Mouse (Mus musculus) ES-Bruce4 (cell line): ENCODE measurements at regions not wholly inside any gene's neighbourhood (a gene's known extent, or its start where the extent isn't known, plus 50 kb on each side); places are given as distances from the start of the nearest gene placed in this dataset.

ENCODE experiments used
- H3K27ac ChIP-seq: 2 replicates; pipeline ENCODE4 v1.5.1; 2012; ENCODE audit warnings: low read length, inconsistent platforms; ENCODE audit not compliant: insufficient read depth
- H3K27me3 ChIP-seq: 2 replicates; pipeline ENCODE4 v1.6.1; 2012; ENCODE audit warnings: mild to moderate bottlenecking, low read length, inconsistent platforms; ENCODE audit not compliant: control insufficient read depth, poor library complexity, insufficient read depth, severe bottlenecking
- H3K36me3 ChIP-seq: 2 replicates; pipeline ENCODE4 v1.6.1; 2012; ENCODE audit warnings: inconsistent platforms, mild to moderate bottlenecking, low read length, moderate library complexity; ENCODE audit not compliant: control insufficient read depth, poor library complexity, insufficient read depth, severe bottlenecking
- H3K4me1 ChIP-seq: one replicate; pipeline ENCODE4 v1.8.1; 2011; ENCODE audit warnings: low read length; ENCODE audit not compliant: control insufficient read depth, insufficient read depth
- H3K4me3 ChIP-seq: 2 replicates; pipeline ENCODE4 v1.5.1; 2011; ENCODE audit warnings: low read depth, mild to moderate bottlenecking, low read length
- H3K9ac ChIP-seq: 2 replicates; pipeline ENCODE4 v1.6.1; 2012; ENCODE audit warnings: low read depth, mild to moderate bottlenecking, inconsistent platforms; ENCODE audit not compliant: poor library complexity, severe bottlenecking
- H3K9me3 ChIP-seq: replicated peaks from 2 replicates; pipeline ENCODE4 v1.6.1; 2012; ENCODE audit warnings: mild to moderate bottlenecking, low read length, inconsistent platforms; ENCODE audit not compliant: control insufficient read depth, poor library complexity, insufficient read depth, severe bottlenecking
- CTCF ChIP-seq: IDR thresholded peaks from one replicate; pipeline ENCODE4 v1.8.1; 2011; ENCODE audit warnings: low read depth, low read length
- EP300 ChIP-seq: IDR thresholded peaks from 2 replicates; pipeline ENCODE4 v1.6.1; 2011; ENCODE audit warnings: low read depth, low read length; ENCODE audit not compliant: insufficient read depth
- POLR2A ChIP-seq: IDR thresholded peaks from one replicate; pipeline ENCODE4 v1.8.1; 2011; ENCODE audit warnings: low read length; ENCODE audit not compliant: insufficient read depth

GRCm38 (mm10) chr17:4201300-4201699, 505.2 kb upstream of the Nox3 start:
- Histone ChIP-seq H3K9me3 (no peaks in the 10 kb centered on the region), H3K27ac (no peak overlapping the region), H3K4me3 (no peak overlapping the region), H3K4me1 (peaks cover 3% of the 10 kb centered on the region), H3K9ac (no peak overlapping the region), H3K27me3 (no peaks in the 10 kb centered on the region), H3K36me3 (no peaks in the 10 kb centered on the region)
- TF ChIP-seq EP300, result no peak
- no peak for TF ChIP-seq POLR2A
- TF ChIP-seq CTCF, result no peak

DNA sequence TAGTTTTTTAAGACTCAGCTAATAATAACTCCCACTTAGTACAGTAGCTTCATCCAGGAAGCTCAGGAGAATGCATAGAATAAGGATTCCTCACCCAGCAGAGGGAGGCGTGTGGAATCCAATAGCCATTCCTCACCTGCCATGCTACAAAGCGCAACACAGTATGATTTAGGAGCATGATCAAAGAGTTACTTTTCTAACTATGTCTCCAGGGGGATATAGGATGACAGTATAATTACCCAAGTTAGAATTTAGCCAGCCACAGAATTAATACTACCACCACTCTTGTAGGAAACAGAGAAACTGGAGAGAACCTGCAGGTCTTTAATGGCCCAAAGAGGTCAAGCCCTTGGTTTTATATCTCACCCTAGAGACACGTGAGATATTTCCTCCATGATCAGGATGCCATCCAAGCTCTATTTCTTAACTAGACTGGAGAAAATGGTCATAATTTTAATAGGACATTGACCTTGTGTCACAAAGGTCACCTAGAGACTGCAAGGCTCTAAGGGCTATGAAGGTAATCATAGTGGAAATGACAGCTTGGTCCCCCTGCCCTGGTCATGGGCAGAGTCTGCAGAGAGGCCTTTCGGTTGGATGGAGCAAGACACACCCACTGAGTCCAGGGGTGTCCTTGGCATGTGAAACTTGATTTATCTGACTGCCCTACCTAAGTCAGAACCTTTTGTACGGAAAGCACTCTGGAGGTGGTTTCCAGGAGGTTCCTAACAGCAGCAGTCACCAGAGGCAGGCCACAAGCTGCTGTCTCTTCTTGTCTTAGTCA, 512.3 kb upstream of the Nox3 start:
- TF ChIP-seq EP300 (no peak), POLR2A (no peak), CTCF (no peak)
- Histone ChIP-seq H3K27me3 (no peaks in the 10 kb centered on the region), H3K9me3 (no peaks in the 10 kb centered on the region), H3K4me1 (no peaks in the 10 kb centered on the region), H3K9ac (no peak overlapping the region), H3K4me3 (no peak overlapping the region), H3K27ac (no peak overlapping the region), H3K36me3 (no peaks in the 10 kb centered on the region)

DNA sequence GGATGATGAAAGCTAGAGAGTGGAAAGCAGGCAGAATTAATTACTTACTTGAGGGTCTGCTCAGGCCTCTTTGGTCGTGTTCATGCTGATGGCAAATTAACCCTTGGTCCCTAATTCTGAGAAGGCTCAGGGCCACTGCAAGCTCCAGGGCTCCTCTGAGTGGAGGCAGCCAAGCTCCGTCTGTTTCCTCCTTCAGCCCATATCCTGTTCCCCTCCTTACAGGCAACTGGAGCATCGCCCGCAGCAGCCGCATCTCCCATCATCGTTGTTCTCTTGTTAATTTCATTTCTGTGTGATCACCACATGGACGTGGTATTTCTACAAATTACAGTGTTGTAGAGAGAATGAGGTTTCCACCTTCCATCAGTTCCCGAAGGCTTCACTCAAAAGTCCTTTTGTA, 513.6 kb upstream of the Nox3 start:
- Histone ChIP-seq H3K27ac (no peak overlapping the region), H3K36me3 (no peaks in the 10 kb centered on the region), H3K27me3 (no peaks in the 10 kb centered on the region), H3K4me3 (no peak overlapping the region), H3K9me3 (no peaks in the 10 kb centered on the region), H3K4me1 (no peaks in the 10 kb centered on the region), H3K9ac (no peak overlapping the region)
- TF ChIP-seq POLR2A (no peak), CTCF (no peak), EP300 (no peak)

GRCm38 (mm10) chr17:4212586-4212985, 516.5 kb upstream of the Nox3 start:
- no peak for TF ChIP-seq POLR2A
- no peak for TF ChIP-seq CTCF
- TF ChIP-seq EP300, result no peak
- no peaks in the 10 kb centered on the region for H3K9me3 ChIP-seq
- no peaks in the 10 kb centered on the region for H3K36me3 ChIP-seq
- H3K27me3 ChIP-seq, result no peaks in the 10 kb centered on the region
- no peak overlapping the region for H3K4me3 ChIP-seq
- no peaks in the 10 kb centered on the region for H3K4me1 ChIP-seq
- H3K9ac ChIP-seq, result no peak overlapping the region
- no peak overlapping the region for H3K27ac ChIP-seq

- Histone ChIP-seq H3K9ac (no peak overlapping the region), H3K27ac (no peak overlapping the region), H3K27me3 (no peaks in the 10 kb centered on the region), H3K9me3 (no peaks in the 10 kb centered on the region), H3K4me3 (no peak overlapping the region), H3K4me1 (no peaks in the 10 kb centered on the region), H3K36me3 (no peaks in the 10 kb centered on the region)
- no peak for TF ChIP-seq EP300
- TF ChIP-seq CTCF, result no peak
- no peak for TF ChIP-seq POLR2A
These were observed 518.9 kb upstream of the Nox3 start for GRCm38 (mm10) chr17:4214970-4215369.

DNA sequence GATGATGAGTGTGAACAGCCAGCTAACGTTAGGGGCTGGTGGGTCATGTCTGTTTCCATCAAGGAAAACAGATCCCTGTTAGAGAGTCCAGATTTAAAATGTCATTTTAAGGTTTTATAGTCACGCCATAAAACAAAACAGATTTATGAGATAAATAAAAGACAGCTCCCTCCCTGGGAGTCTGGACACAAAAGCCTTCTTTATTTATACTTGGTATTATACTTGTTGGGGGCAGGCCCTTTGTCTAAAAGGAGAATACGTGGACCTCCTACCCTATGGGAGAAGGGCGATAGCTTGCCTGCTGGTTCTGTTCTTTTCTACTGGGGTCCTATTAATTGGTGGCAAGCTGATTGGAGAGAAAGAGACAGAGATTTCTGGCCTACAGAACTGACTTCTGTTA, 520.1 kb upstream of the Nox3 start:
- H3K9ac ChIP-seq, result no peak overlapping the region
- no peaks in the 10 kb centered on the region for H3K9me3 ChIP-seq
- TF ChIP-seq POLR2A (no peak), EP300 (no peak), CTCF (no peak)
- no peaks in the 10 kb centered on the region for H3K4me1 ChIP-seq
- no peaks in the 10 kb centered on the region for H3K36me3 ChIP-seq
- no peaks in the 10 kb centered on the region for H3K27me3 ChIP-seq
- H3K27ac ChIP-seq, result no peak overlapping the region
- H3K4me3 ChIP-seq, result no peak overlapping the region
